Mouse (Mus musculus) gastrocnemius, postnatal 36 days (tissue): ENCODE measurements around the gene Alox15. TPM values are rescaled to one million over a fixed set of nuclear protein-coding genes. Genes with fewer than 3 reads are reported as not detected.
A peak's percentile ranks its signal among the peaks of the same experiment; 100 is the strongest.
"Not testable (repeated sequence)": the region's sequence is repeated elsewhere in the genome, so short reads cannot be mapped to it uniquely, and the experiment has no call there.

Experiments used
- DNase-seq, 2 experiments: peaks; one replicate each; pipeline ENCODE4 v3.0.0; 2022
- intact Hi-C: fragments of 180-260 bp; cut with DNase I; formaldehyde crosslinking; loops from one replicate; pipeline ENCODE4 v1.15.1; 2025
- long read RNA-seq, 2 experiments: library from polyadenylated mRNA; stranded (forward); transcript quantifications; one replicate each; pipeline ENCODE4 v2.0.0; 2021
- total RNA-seq, 2 experiments: library from RNA; stranded (reverse); gene quantifications; 2 replicates each; pipeline ENCODE4 v1.2.3; 2021

Gene Alox15
- under 1 TPM in 1 of 2 experiments, not detected in 1; 0.87 TPM for total RNA-seq
- long read RNA-seq, experiment 1 = 0 reads
- long read RNA-seq, experiment 2 = 0 reads

DNA sequence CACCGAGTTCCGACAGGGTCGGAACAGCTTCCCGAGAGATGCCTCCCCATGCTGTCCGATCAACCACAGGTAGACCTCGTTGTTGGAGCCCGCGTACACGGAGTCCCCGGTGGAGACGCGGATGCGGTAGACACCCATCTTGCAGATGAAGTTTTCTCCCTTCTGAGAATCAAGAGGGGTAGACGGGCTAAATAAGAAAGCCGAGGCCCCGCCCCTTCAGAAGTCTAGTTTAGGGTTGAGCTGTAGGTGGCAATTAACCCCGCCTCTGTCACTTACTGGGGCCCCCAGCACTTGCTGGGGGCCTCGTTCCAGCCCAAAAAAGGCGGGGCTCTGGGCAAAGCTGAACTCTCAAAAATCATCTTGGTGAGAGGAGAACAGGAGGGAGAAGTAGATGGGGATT, at the start of gene Alox15:
Alox15 (minus strand) TSS at position 164 of the 400 bp plus-strand sequence.
- intact Hi-C loops = no loop called here
- no peak for DNase-seq

DNA sequence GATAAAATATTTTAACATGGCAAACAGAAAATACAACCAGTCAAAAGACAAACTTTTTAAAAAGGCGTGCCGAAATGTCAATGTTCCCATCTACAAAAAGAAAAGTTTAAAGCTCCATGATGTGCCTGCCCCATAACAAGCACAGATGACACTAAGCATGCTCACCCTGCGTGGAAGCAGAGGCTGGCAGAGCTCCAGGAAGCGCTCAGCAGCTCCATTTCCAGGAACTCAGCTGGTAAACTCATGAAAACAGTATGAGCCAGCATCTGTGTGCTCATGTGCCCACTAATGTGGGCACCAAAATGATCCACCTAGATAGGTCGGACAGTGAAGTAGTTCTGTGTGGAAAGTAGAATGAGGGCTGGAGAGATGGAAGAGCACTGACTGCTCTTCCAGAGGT, 37.6 kb upstream of the Alox15 start:
- no peak for DNase-seq

DNA sequence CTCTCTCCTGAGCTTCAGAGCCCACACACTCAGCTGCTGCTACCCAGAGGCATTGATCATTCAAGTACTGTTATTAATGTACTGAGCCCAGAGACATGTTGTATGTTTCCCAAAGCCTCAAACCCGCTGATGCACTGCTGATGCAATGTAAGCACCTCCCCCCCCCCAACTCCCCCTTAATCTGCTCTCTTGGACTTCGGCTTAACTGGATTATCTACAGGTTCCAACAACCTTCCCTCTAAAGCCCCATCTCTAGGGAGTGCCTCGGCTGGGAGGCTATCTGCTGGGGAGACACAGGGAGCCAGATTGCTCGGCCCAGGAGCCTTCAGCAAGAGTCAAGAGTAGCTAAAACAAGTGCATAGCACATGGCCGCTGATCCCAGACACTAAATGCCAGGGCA, 35.6 kb upstream of the Alox15 start:
- DNase-seq = no peak
- intact Hi-C loops = no loop called here

More for the DNA sequence above, 37.6 kb upstream of the Alox15 start:
- intact Hi-C loops = no loop called here

GRCm38 (mm10) chr11:70384136-70384535, 32.3 kb upstream of the Alox15 start:
- DNase-seq = no peak
- intact Hi-C loops = no loop called here

- DNase-seq = no peak
- intact Hi-C loops = no loop called here
Measured at GRCm38 (mm10) chr11:70381330-70381729, 29.5 kb upstream of the Alox15 start.

GRCm38 (mm10) chr11:70380478-70381005, 28.7 kb upstream of the Alox15 start:
- intact Hi-C loops = no loop called here
- DNase-seq = no peak

DNA sequence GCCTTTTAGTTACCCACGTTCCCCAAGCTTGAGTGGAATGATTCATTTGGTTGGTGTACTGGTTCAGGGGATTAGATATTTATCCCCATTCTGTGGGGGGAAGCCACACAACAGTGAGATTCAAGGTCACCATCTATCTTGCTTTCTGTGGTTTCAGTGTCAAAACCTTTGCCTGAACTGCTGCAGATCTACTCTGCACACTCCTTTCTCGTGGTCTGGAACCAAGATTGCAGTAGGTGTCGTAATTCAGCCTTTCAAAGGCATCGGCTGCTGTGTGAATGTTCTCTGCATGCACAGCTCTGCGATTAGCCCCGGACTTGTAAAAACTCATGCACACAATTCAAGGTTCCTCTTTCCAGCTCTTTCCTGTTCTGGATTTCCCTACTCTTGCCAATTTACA, 24.2 kb upstream of the Alox15 start:
- DNase-seq = no peak
- intact Hi-C loops = no loop called here

DNA sequence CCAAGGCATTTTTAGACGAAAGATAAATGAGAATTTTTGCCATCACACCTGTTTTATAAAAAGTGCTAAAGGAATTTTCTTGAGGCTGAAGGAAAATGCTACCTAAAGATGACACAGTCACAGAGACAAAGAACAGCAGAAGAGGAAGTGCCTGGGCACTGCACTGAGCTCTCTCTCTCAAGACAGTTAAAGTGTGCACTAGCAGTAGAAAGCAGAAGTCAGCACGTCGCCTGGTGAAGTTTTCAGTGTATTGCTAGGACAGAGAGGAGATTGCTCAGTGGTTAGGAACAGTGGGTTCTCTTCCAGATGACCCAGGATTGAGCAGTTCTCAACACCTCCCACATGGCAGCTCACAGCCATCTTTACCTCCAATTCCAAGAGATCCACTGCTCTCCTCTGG, 22.5 kb upstream of the Alox15 start:
- DNase-seq = no peak
- intact Hi-C loops = no loop called here

DNA sequence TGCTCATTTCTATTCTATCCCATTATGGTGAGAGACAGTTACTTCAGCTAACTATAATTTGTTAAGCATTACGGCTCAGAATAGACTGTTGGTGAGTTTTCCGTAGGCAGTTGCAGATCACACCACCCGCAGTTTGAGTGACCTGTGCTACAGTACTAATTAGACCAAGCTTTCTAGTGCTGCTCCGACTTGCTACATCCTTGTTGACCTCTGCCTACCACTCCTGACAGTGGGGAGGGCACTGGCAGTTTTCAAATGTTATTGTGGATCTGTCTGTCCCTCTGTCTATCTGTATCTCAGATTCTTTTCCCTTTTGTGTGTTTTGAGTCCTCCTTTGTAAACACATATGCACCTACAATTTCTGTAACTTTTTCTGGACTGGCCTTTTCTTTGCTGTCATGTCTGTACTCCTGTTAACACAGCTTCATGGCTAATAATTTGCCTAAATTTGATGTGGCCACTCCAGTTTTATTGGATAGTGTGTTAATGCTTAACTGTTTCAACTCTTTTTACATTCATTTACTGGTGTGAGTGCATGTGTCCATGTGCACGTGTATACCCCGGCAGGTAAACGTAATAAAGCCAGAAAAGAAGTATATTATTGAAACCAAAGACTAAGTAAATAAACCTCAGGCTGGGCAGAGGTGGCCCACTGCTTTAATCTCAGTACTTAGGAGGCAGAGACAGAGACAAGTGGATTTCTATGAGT, 21.2 kb upstream of the Alox15 start:
- DNase-seq = no peak
- intact Hi-C loops = no loop called here

- DNase-seq = no peak
- intact Hi-C loops = no loop called here
Measured at GRCm38 (mm10) chr11:70372396-70372795, 20.6 kb upstream of the Alox15 start.

GRCm38 (mm10) chr11:70368626-70369025, 16.8 kb upstream of the Alox15 start:
- DNase-seq, intact Hi-C loops: not testable (repeated sequence)

- intact Hi-C loops, DNase-seq: not testable (repeated sequence)
Measured at GRCm38 (mm10) chr11:70367701-70368100, 15.9 kb upstream of the Alox15 start.

DNA sequence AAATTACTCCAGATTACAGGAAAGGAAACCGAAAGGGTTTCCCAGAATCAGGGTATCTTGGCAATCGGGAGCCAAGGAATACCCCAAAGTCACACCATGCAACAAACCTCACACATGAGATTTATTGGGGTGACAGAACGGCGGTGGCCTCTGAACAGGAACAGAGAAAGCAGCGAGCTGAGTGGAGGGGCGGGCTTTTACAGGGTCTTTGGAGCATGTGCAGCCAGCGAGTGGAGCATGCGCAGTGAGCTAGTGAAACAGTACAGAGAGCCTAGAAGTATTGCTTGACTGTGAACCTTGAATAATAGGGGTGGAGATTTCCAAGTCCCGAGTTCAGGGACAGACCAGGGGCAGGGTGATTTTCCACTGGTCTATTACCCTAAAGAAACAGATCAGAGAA, 3.2 kb downstream of the Alox15 start:
- intact Hi-C loops = no loop called here
- no peak for DNase-seq

DNA sequence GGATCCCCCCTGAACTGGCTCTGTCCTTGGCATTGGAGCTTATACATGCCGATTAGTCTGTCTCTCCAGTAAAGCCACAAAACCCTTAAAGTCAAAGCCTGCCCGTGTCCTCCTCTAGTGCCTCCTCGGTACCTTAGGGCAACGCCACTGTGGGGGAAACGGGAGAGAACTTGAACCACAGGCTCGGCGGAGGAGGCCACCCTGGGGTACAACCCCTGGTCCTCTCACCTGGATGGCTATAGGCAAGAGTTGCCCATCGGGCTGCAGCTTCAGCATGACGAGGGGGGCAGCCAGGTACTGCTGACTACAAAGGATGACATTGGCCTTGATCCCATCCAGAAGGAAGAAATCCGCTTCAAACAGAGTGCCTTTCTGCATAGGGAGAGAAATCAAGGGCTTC, 4.0 kb downstream of the Alox15 start:
- no peak for DNase-seq
- intact Hi-C loops = no loop called here

GRCm38 (mm10) chr11:70345546-70345945, 6.3 kb downstream of the Alox15 start:
- intact Hi-C loops = no loop called here
- DNase-seq = no peak

GRCm38 (mm10) chr11:70345061-70345460, 6.8 kb downstream of the Alox15 start:
- intact Hi-C loops = no loop called here
- no peak for DNase-seq

DNA sequence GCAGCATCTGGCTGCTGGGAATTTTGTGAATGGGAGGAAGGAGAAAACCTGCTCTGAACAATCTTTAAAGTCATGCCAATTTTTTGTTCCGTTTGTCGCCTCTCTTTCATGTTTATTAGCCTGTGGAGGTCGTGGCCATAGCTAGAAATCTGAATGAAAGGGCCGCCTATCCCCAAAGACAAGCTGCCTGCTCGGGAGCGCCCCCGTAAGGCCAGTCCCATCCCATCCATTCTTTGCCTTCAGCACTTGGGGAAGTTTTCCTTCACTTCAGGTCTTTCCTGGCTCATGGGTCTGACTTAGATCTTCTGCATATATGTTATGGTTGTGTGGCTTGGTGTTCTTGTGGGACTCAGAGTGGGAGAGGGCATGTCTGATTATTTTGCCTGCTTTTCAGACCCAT, 12.3 kb downstream of the Alox15 start:
- DNase-seq = no peak
- intact Hi-C loops = no loop called here

- DNase-seq = peak; percentile 23 to 34
- intact Hi-C loops = no loop called here
Measured at GRCm38 (mm10) chr11:70334477-70334876, 17.4 kb downstream of the Alox15 start.

DNA sequence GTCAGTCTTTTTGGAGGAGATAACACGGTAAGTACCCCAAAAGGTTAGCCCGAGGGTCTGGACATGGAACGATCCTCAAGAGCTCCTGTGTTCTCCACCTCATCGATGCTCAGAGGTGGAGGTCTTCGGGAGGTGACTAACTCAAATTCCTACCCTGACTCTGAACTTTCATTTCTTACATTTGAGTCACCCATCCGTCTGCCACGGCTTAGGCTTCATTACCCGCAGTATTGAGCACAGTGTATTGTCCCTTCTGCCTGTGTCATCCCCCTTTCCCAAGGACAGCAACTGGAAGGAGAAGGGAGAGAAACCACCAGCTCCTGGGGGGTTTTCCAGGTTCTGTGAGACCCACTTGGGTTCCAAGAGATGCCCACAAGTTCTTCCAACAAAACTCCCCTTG, 27.1 kb downstream of the Alox15 start:
- intact Hi-C loops = no loop called here
- DNase-seq = no peak

- no peak for DNase-seq
- intact Hi-C loops = no loop called here
Measured at GRCm38 (mm10) chr11:70322528-70322927, 29.3 kb downstream of the Alox15 start, which contains the start of gene Alox12e. Gene Alox12e, minus strand, starts transcription at chr11:70322628.

DNA sequence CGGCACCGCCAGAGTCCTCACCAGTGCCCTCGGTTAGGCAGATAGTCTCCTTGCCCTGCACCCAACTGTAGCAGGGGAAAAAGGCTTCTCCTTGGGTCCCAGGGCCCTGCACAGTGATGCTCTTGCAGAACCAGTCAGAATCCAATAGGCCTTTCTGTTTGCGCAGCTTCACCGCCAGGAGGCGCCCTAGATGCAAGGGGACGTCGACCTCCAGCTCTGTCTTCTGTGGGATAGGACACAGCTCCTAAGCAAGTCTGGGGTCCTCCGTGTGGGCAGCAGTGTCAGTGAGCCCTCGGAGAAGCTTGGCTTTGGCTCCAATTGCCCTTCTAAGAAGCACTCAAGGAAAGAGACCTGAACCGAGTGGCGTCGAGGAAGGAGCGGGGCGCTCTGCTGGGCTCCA, 30.2 kb downstream of the Alox15 start:
- intact Hi-C loops = no loop called here
- DNase-seq = peak; percentile 28 to 35

- no peak for DNase-seq
- intact Hi-C loops = no loop called here
Measured at GRCm38 (mm10) chr11:70319614-70320013, 32.2 kb downstream of the Alox15 start.
